13 mouse cellular contexts compared by ENCODE assay signal in genomic region chr2:117092946-117093401, GRCm38 (mm10). TPM values are rescaled to one million over a fixed set of nuclear protein-coding genes. Genes with fewer than 3 reads are reported as not detected.
DNase-seq lines count a peak whose midpoint lies in the region; ATAC-seq and TF ChIP-seq lines count a peak whose summit lies in the region.
"Had no signal": no experiment of that assay in that cellular context is flagged by ENCODE, and none has a peak within 500 bp of the region (broad histone marks: within the 10 kb centered on the region; RNA-seq: fewer than 3 reads in every experiment).

No protein-coding gene starts in this region.

- no peak overlapping the region for H3K4me3 ChIP-seq in kidney, embryonic 16.5 days (ENCODE audit: low read length)
- no peak overlapping the region for H3K4me3 ChIP-seq in MEL (ENCODE audit: control insufficient read depth in 1 of 2, insufficient read depth in 1 of 2, low read depth in 2 of 2, low read length in 2 of 2)
- H3K4me3 ChIP-seq: erythroblast, embryonic 14.5 days; limb, embryonic 15.5 days had no signal

- H3K9ac ChIP-seq in kidney, embryonic 16.5 days (replicated peaks; ENCODE audit: low read length): no peak overlapping the region
- H3K9ac ChIP-seq in MEL (ENCODE audit: control insufficient read depth, low read depth, low read length, poor library complexity, severe bottlenecking): no peak overlapping the region
- H3K9ac ChIP-seq: limb, embryonic 15.5 days had no signal

- TF ChIP-seq RAD21 in MEL (IDR thresholded peaks at IDR 0.05; ENCODE audit: low read depth, low read length): no peak

- TF ChIP-seq CTCF in MEL (IDR thresholded peaks at IDR 0.05 in 2 of 3, conservative IDR thresholded peaks at IDR 0.05 in 1 of 3; ENCODE audit: control insufficient read depth in 1 of 3, insufficient read depth in 1 of 3, low read depth in 2 of 3, low read length in 3 of 3, poor library complexity in 1 of 3, severe bottlenecking in 1 of 3): no peak

- no peak for TF ChIP-seq POLR2A in MEL (IDR thresholded peaks at IDR 0.05; ENCODE audit: control insufficient read depth in 1 of 2, insufficient read depth in 1 of 2, low read depth in 1 of 2, low read length in 2 of 2, poor library complexity in 1 of 2)

- no peaks in the 10 kb centered on the region for H3K79me2 ChIP-seq in MEL (ENCODE audit: control insufficient read depth, insufficient read depth, low read length, poor library complexity)

- DNase-seq in kidney, adult 11 months: no peak
- peak; percentile 59 for DNase-seq in MEL (ENCODE audit: low read depth, low spot score)
- peak; percentile 36 for DNase-seq in embryo, embryonic 9.5 days (ENCODE audit: extremely low spot score)
- no peak for DNase-seq in lung, postnatal 36 days
- DNase-seq in lung, postnatal 25 days (ENCODE audit: low spot score): no peak
- DNase-seq: adrenal gland, postnatal 14 days; cerebellum, adult 11 months; right cerebral cortex, adult 18-20 months; thymus, postnatal 25 days had no signal

- H3K4me2 ChIP-seq in kidney, embryonic 16.5 days (replicated peaks; ENCODE audit: low read depth, low read length): no peak overlapping the region
- H3K4me2 ChIP-seq: limb, embryonic 15.5 days had no signal

- H3K9me3 ChIP-seq in kidney, embryonic 16.5 days (ENCODE audit: low read length): no peaks in the 10 kb centered on the region
- H3K9me3 ChIP-seq in MEL (replicated peaks; ENCODE audit: insufficient read depth, low read length): no peaks in the 10 kb centered on the region
- H3K9me3 ChIP-seq: limb, embryonic 15.5 days had no signal

- H3K27me3 ChIP-seq in kidney, embryonic 16.5 days (ENCODE audit: insufficient read depth, low read length): no peaks in the 10 kb centered on the region
- no peaks in the 10 kb centered on the region; a peak in 1 of 4 replicates for H3K27me3 ChIP-seq in MEL (ENCODE audit: control insufficient read depth in 1 of 2, insufficient read depth in 2 of 2, low read length in 2 of 2)
- H3K27me3 ChIP-seq: limb, embryonic 15.5 days had no signal

- no peaks in the 10 kb centered on the region for H3K36me3 ChIP-seq in kidney, embryonic 16.5 days (ENCODE audit: insufficient read depth, low read length)
- H3K36me3 ChIP-seq in MEL (ENCODE audit: control insufficient read depth in 1 of 2, insufficient read depth in 2 of 2, low read length in 2 of 2): peaks cover 0 to 12% of the 10 kb centered on the region in 2 experiments; a peak in 2 of 4 replicates
- H3K36me3 ChIP-seq: limb, embryonic 15.5 days had no signal

- peaks cover 28% of the 10 kb centered on the region for H3K4me1 ChIP-seq in kidney, embryonic 16.5 days (ENCODE audit: insufficient read depth, low read length)
- peaks cover 3 to 9% of the 10 kb centered on the region in 2 experiments; a peak in 3 of 4 replicates for H3K4me1 ChIP-seq in MEL (ENCODE audit: control insufficient read depth in 1 of 2, insufficient read depth in 2 of 2, low read length in 2 of 2)
- H3K4me1 ChIP-seq: limb, embryonic 15.5 days had no signal

- peak; percentile 65; the same call in 1 of the 2 replicates for ATAC-seq in kidney, embryonic 16.5 days (ENCODE audit: low FRiP score, low TSS enrichment)
- ATAC-seq in monocyte, adult 5-6 weeks (replicated peaks; ENCODE audit: insufficient number of reproducible peaks, low FRiP score, low TSS enrichment, poor library complexity, severe bottlenecking): 0 out of 2 replicates have a peak, but pooled peaks have one; percentile 11

- 3% methylated on average over 2 of the region's 2 CpGs for WGBS in kidney, embryonic 16.5 days

- TF ChIP-seq EP300 in MEL (IDR thresholded peaks at IDR 0.05; ENCODE audit: low read depth in 1 of 2, low read length in 2 of 2): peak in 1 of 2 experiments; percentile 39; a peak in 1 of 4 replicates

- H3K27ac ChIP-seq in kidney, embryonic 16.5 days (ENCODE audit: low read length): peak overlapping the region; percentile 66
- H3K27ac ChIP-seq in MEL (ENCODE audit: control insufficient read depth, low read depth, low read length): no peak overlapping the region
- H3K27ac ChIP-seq: limb, embryonic 15.5 days had no signal

TF ChIP-seq in MEL, 35 proteins besides CTCF, POLR2A, EP300 and RAD21:
- TF ChIP-seq MYB (IDR thresholded peaks at IDR 0.05; ENCODE audit: low read depth, low read length) (no peak), TBP (IDR thresholded peaks at IDR 0.05; ENCODE audit: low read depth, low read length) (no peak), GATA1 (IDR thresholded peaks at IDR 0.05; ENCODE audit: low read depth, low read length) (0 out of 2 replicates have a peak, but pooled peaks have one; percentile 7), ZNF384 (IDR thresholded peaks at IDR 0.05; ENCODE audit: low read depth, low read length) (peak; percentile 59; the same call in 1 of the 2 replicates), ETS1 (IDR thresholded peaks at IDR 0.05; ENCODE audit: low read depth, low read length) (peak; percentile 35; the same call in 1 of the 2 replicates), TCF12 (IDR thresholded peaks at IDR 0.05; ENCODE audit: low read depth, low read length) (peak; percentile 7; the same call in 1 of the 2 replicates), TAL1 (IDR thresholded peaks at IDR 0.05; ENCODE audit: low read length) (peak; percentile 33), CHD2 (IDR thresholded peaks at IDR 0.05; ENCODE audit: low read length) (no peak), RCOR1 (IDR thresholded peaks at IDR 0.05; ENCODE audit: low read depth, low read length) (no peak)

RNA-seq across cellular contexts. Expression of gene Spred1, which starts 28.2 kb away (rescaled TPM):
- polyA plus RNA-seq in kidney, embryonic 16.5 days (2015; fragmentation: Nextera tagmentation; extraction: Ambion mirVana): 7.6 and 7.7 TPM in 2 replicates
- 19.9 and 21.9 TPM in 2 replicates for total RNA-seq in MEL (2012; rRNA removed)
- 10 to 100 TPM in 1 of 2 experiments, not detected in 1; 14.3 TPM for polyA plus RNA-seq in MEL (2012; ENCODE audit: insufficient read depth in 1 of 2, insufficient read length in 2 of 2, low read depth in 1 of 2, low replicate concordance in 2 of 2, missing spikeins in 1 of 2)
- 35.3 to 56.2 TPM (median 52.3 TPM) in 3 replicates for total RNA-seq in monocyte, adult 5-6 weeks (2017)

Comparison
In these comparisons a context has a peak if more than half of its experiments do, and no peak if none do; other contexts are left out.
1. DNase-seq: peak in MEL (single experiment) and embryo, embryonic 9.5 days (single experiment); none in kidney, adult 11 months (single experiment), lung, postnatal 36 days (single experiment) and lung, postnatal 25 days (single experiment).